Mouse (Mus musculus): ENCODE results near the gene Rbfox1.

- TF ChIP-seq CTCF (IDR thresholded peaks at IDR 0.05) (no peak), EP300 (IDR thresholded peaks at IDR 0.05; ENCODE audit: insufficient read depth, low read depth, low read length) (no peak), POLR2A (IDR thresholded peaks at IDR 0.05; ENCODE audit: insufficient read depth, low read depth, low read length) (no peak)
Observed at GRCm38 (mm10) chr16:6121232-6121631, 236.1 kb downstream of the Rbfox1 start.
